Mouse (Mus musculus) C2C12 (cell line): ENCODE data around the gene Glb1. TPM values are rescaled to one million over a fixed set of nuclear protein-coding genes. Genes with fewer than 3 reads are reported as not detected.
"Not testable (repeated sequence)": the region's sequence is repeated elsewhere in the genome, so short reads cannot be mapped to it uniquely, and the experiment has no call there.

Source experiments
- H3K27me3 ChIP-seq: one replicate; pipeline ENCODE4 v1.6.1; 2011; ENCODE audit not compliant: control insufficient read depth, insufficient read depth, insufficient read length
- H3K36me3 ChIP-seq: one replicate; pipeline ENCODE4 v1.6.1; 2011; ENCODE audit not compliant: control insufficient read depth, insufficient read depth
- H3K4me3 ChIP-seq: one replicate; pipeline ENCODE4 v1.5.1; 2011; ENCODE audit warnings: mild to moderate bottlenecking, control low read depth; ENCODE audit not compliant: poor library complexity, insufficient read depth, severe bottlenecking
- H3K79me2 ChIP-seq: one replicate; pipeline ENCODE4 v1.6.1; 2011; ENCODE audit not compliant: control insufficient read depth, insufficient read depth
- H3K79me3 ChIP-seq: one replicate; pipeline ENCODE4 v1.6.1; 2011; ENCODE audit warnings: low read depth, control low read depth
- H3ac ChIP-seq: one replicate; pipeline ENCODE3; 2011; ENCODE audit warnings: low read depth; ENCODE audit not compliant: control insufficient read depth, insufficient read length
- CEBPB ChIP-seq: IDR thresholded peaks from one replicate; pipeline ENCODE4 v1.6.1; 2011; ENCODE audit warnings: low read depth, mild to moderate bottlenecking, control low read depth, moderate library complexity
- CTCF ChIP-seq: IDR thresholded peaks from one replicate; pipeline ENCODE4 v1.5.1; 2011; ENCODE audit not compliant: control insufficient read depth, insufficient read depth, insufficient read length
- FOSL1 ChIP-seq: IDR thresholded peaks from one replicate; pipeline ENCODE4 v1.8.0; 2011; ENCODE audit warnings: mild to moderate bottlenecking, low read length; ENCODE audit not compliant: poor library complexity, insufficient read depth, severe bottlenecking
- MAX ChIP-seq: IDR thresholded peaks from one replicate; pipeline ENCODE4 v1.6.1; 2011; ENCODE audit warnings: mild to moderate bottlenecking, control low read depth
- MYOD1 ChIP-seq: IDR thresholded peaks from one replicate; pipeline ENCODE4 v1.6.1; 2011; ENCODE audit warnings: low read depth; ENCODE audit not compliant: control insufficient read depth, insufficient read length
- MYOG ChIP-seq: IDR thresholded peaks from one replicate; pipeline ENCODE4 v1.6.1; 2011; ENCODE audit not compliant: control insufficient read depth, insufficient read length; ENCODE audit errors: extremely low read depth
- USF1 ChIP-seq: IDR thresholded peaks from one replicate; pipeline ENCODE4 v1.6.1; 2011; ENCODE audit warnings: low read depth, mild to moderate bottlenecking, control low read depth, moderate library complexity
- polyA plus RNA-seq: library from polyadenylated mRNA; unstranded; fragments of >200 nt; fragmentation: generic; extraction: Trizol; gene quantifications from one replicate; pipeline ENCODE4 v1.2.1, GENCODE M21; 2012; ENCODE audit warnings: missing spikeins

Glb1 gene
- polyA plus RNA-seq, 1 experiment, result 21.1 TPM

- H3K4me3 ChIP-seq, result no peak overlapping the region
- no peaks in the 10 kb centered on the region for H3K27me3 ChIP-seq
- H3ac ChIP-seq, result no peak overlapping the region
- TF ChIP-seq MYOD1 (no peak), MYOG (no peak), USF1 (no peak), FOSL1 (no peak), MAX (no peak), CEBPB (no peak), CTCF (no peak)
- H3K79me2 ChIP-seq, result no peaks in the 10 kb centered on the region
- H3K36me3 ChIP-seq, result no peaks in the 10 kb centered on the region
- no peaks in the 10 kb centered on the region for H3K79me3 ChIP-seq
These were observed 117.1 kb downstream of the Glb1 start for GRCm38 (mm10) chr9:114517924-114518497.

- Histone ChIP-seq H3K36me3 (no peaks in the 10 kb centered on the region), H3ac (no peak overlapping the region), H3K4me3 (no peak overlapping the region), H3K79me3 (no peaks in the 10 kb centered on the region), H3K27me3 (no peaks in the 10 kb centered on the region), H3K79me2 (no peaks in the 10 kb centered on the region)
- TF ChIP-seq CEBPB (no peak), MYOD1 (no peak), CTCF (no peak)
These were observed 118.1 kb downstream of the Glb1 start for GRCm38 (mm10) chr9:114518812-114519477.

GRCm38 (mm10) chr9:114520529-114520928 is 119.7 kb downstream of the Glb1 start:
- H3K79me3 ChIP-seq, H3K79me2 ChIP-seq, H3K36me3 ChIP-seq, H3K4me3 ChIP-seq, H3K27me3 ChIP-seq, H3ac ChIP-seq: not testable (repeated sequence)

GRCm38 (mm10) chr9:114522041-114522440 is 121.2 kb downstream of the Glb1 start:
- no peaks in the 10 kb centered on the region for H3K27me3 ChIP-seq
- no peak for TF ChIP-seq USF1
- TF ChIP-seq CTCF, result no peak
- no peak for TF ChIP-seq CEBPB
- no peak overlapping the region for H3ac ChIP-seq
- H3K36me3 ChIP-seq, result no peaks in the 10 kb centered on the region
- H3K79me2 ChIP-seq, result no peaks in the 10 kb centered on the region
- H3K4me3 ChIP-seq, result no peak overlapping the region
- H3K79me3 ChIP-seq, result no peaks in the 10 kb centered on the region

GRCm38 (mm10) chr9:114522501-114522900 is 121.6 kb downstream of the Glb1 start:
- Histone ChIP-seq H3K4me3 (no peak overlapping the region), H3ac (no peak overlapping the region), H3K36me3 (no peaks in the 10 kb centered on the region), H3K27me3 (no peaks in the 10 kb centered on the region), H3K79me2 (no peaks in the 10 kb centered on the region), H3K79me3 (no peaks in the 10 kb centered on the region)
- TF ChIP-seq CEBPB, result no peak
- no peak for TF ChIP-seq MAX
- no peak for TF ChIP-seq MYOG
- no peak for TF ChIP-seq MYOD1
- TF ChIP-seq USF1, result no peak
- TF ChIP-seq CTCF, result no peak
- TF ChIP-seq FOSL1, result no peak

Other genes starting within 250 kb of the Glb1 start
- gene Bcl2a1c, start 70.9 kb upstream of the Glb1 start, polyA plus RNA-seq, result not detected
- 116 TPM for gene Crtap, start 10.4 kb upstream of the Glb1 start, polyA plus RNA-seq
- gene Tmppe, start within 50 bp of the Glb1 start, polyA plus RNA-seq, result 2.5 TPM
- gene Ccr4, start 103.8 kb downstream of the Glb1 start, polyA plus RNA-seq, result not detected
- not detected for gene C130032M10Rik, start 114.6 kb downstream of the Glb1 start, polyA plus RNA-seq
- 0.01 TPM for gene Trim71, start 163.3 kb downstream of the Glb1 start, polyA plus RNA-seq
- gene Cnot10, start 239.1 kb downstream of the Glb1 start, polyA plus RNA-seq, result 32.7 TPM